Mouse (Mus musculus) G1E (cell line): ENCODE measurements around the gene Mtmr14. TPM values are rescaled to one million over a fixed set of nuclear protein-coding genes. Genes with fewer than 3 reads are reported as not detected.

Source experiments
- ATAC-seq: 2 replicates; pipeline ENCODE4 v1.8.0; 2016; ENCODE audit warnings: mild to moderate bottlenecking; ENCODE audit not compliant: insufficient number of reproducible peaks, poor library complexity, low FRiP score, severe bottlenecking; ENCODE audit errors: extremely low read depth
- DNase-seq: peaks from one replicate; pipeline ENCODE4 v3.0.0; 2012; ENCODE audit warnings: low spot score
- H3K27me3 ChIP-seq: 2 replicates; pipeline ENCODE4 v1.6.1; 2012; ENCODE audit warnings: mild to moderate bottlenecking, low read length, inconsistent platforms; ENCODE audit not compliant: insufficient read depth
- H3K36me3 ChIP-seq: replicated peaks from 2 replicates; pipeline ENCODE3; 2012; ENCODE audit warnings: mild to moderate bottlenecking, inconsistent platforms
- H3K4me1 ChIP-seq: 2 replicates; pipeline ENCODE4 v1.6.1; 2012; ENCODE audit warnings: low read depth, low read length, inconsistent platforms, mixed read lengths; ENCODE audit not compliant: insufficient read depth
- H3K4me3 ChIP-seq: 2 replicates; pipeline ENCODE4 v1.5.1; 2012; ENCODE audit warnings: low read depth, mild to moderate bottlenecking, inconsistent platforms, low read length, moderate library complexity, mixed read lengths
- H3K9me3 ChIP-seq: replicated peaks from 2 replicates; pipeline ENCODE4 v1.6.1; 2012; ENCODE audit warnings: inconsistent platforms
- CTCF ChIP-seq: IDR thresholded peaks from 2 replicates; pipeline ENCODE4 v1.5.1; 2012; ENCODE audit warnings: low read depth, low read length, inconsistent platforms, mixed read lengths
- GATA1 ChIP-seq: IDR thresholded peaks from 2 replicates; pipeline ENCODE4 v1.6.1; 2012; ENCODE audit warnings: borderline replicate concordance, low read length, inconsistent platforms, mixed read lengths
- GATA2 ChIP-seq: IDR thresholded peaks from 2 replicates; pipeline ENCODE4 v1.6.1; 2012; ENCODE audit warnings: low read depth, low read length, inconsistent platforms, borderline replicate concordance
- POLR2AphosphoS5 ChIP-seq: IDR thresholded peaks from 2 replicates; pipeline ENCODE4 v1.6.1; 2012; ENCODE audit warnings: low read depth, low read length, inconsistent platforms; ENCODE audit not compliant: insufficient replicate concordance
- TAL1 ChIP-seq: conservative IDR thresholded peaks from 2 replicates; pipeline ENCODE4 v1.6.1; 2012; ENCODE audit warnings: low read depth, low read length, inconsistent platforms, mixed read lengths
- polyA plus RNA-seq: library from polyadenylated mRNA; stranded (reverse); fragments of >175 nt; gene quantifications from 2 replicates; pipeline ENCODE4 v1.2.3, GENCODE M21; 2012
- total RNA-seq, 2 experiments: library from RNA; stranded (forward) in 1 of 2; stranded (reverse) in 1 of 2; fragments of 200-1000 nt in 1 of 2; fragments of >200 nt in 1 of 2; fragmentation: Nextera tagmentation in 1 of 2; gene quantifications; 2 replicates each; pipeline ENCODE4 v1.2.3; 2014 to 2017

Gene Mtmr14
- total and polyA plus RNA-seq, 3 experiments, result 21.1 to 43.2 (median 30.6) TPM

DNA sequence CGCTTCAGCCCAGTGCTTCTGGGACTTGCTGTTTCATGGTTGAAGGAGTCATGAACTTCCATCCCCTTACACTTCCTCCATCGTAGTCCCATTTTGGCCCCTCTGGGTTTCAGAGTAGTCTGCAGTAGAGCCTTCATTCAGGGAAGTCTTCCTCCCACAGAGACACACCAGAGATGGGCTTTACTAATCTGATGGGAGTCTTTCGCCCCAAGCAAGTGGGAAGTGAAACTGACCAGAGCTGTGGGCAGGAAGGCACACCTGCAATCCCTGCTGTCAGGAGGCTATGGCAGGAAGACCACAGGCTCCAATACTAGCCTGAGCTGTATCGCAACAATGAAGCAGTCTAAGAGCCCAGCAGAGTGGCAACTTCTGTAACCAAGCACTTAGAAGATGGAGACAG, 11.8 kb upstream of the Mtmr14 start:
- TF ChIP-seq GATA1 (no peak), TAL1 (no peak)
- no peak for ATAC-seq

DNA sequence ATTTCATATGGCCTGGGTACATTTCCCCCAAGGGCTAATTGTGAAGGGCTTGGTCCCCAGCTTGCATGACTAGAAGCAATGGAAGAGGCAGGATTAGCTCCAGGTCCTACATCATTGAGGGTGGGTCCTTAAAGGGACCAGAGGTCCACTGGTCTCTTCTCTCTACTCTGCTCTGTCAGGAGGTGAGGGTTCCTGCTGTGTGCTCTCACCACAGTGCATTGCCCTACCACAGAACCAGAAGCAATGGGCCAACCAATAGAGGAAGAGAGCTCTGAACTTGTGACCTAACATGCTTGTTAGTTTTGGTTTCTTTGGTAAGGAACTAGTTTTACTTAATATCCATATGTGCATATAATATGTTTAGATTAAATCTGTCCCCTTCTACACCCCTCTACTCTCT, 10.9 kb upstream of the Mtmr14 start:
- Histone ChIP-seq H3K4me3 (no peak overlapping the region), H3K27me3 (peaks cover 5% of the 10 kb centered on the region; the same call in 1 of the 2 replicates), H3K36me3 (no peaks in the 10 kb centered on the region), H3K9me3 (no peaks in the 10 kb centered on the region; the same call in 1 of the 2 replicates), H3K4me1 (no peaks in the 10 kb centered on the region)
- ATAC-seq (no peak), DNase-seq (no peak)
- TF ChIP-seq CTCF (no peak), GATA1 (no peak), POLR2AphosphoS5 (no peak), GATA2 (no peak), TAL1 (no peak)

More for the DNA sequence above, 11.8 kb upstream of the Mtmr14 start:
- Histone ChIP-seq H3K4me3 (no peak overlapping the region), H3K9me3 (no peaks in the 10 kb centered on the region), H3K36me3 (no peaks in the 10 kb centered on the region), H3K27me3 (peaks cover 2% of the 10 kb centered on the region; the same call in 1 of the 2 replicates), H3K4me1 (no peaks in the 10 kb centered on the region)
- DNase-seq, result no peak

DNA sequence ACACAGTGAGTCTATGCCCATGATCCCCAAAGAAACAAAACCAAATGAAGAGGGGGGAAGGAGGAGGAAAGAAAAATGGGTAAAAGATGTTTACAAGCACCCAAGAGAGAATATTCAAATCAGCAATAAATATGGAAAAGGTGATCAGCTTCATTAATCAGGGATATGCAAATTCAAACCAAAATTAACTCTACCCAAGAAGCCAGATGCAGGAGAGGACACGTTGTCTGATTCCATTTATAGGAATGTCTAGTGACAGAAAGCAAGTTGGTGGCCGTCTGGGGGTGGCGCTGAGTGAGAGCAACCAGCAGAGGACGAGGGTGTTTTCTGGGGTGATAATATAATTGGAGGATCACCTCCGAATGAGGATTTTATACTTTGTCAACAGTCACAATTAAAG, 2.5 kb upstream of the Mtmr14 start:
- no peak for TF ChIP-seq CTCF
- TF ChIP-seq TAL1, result no peak
- no peak for TF ChIP-seq GATA1
- Histone ChIP-seq H3K4me3 (no peak overlapping the region), H3K27me3 (peaks cover 13% of the 10 kb centered on the region), H3K36me3 (peaks cover 9% of the 10 kb centered on the region), H3K4me1 (peaks cover 18% of the 10 kb centered on the region), H3K9me3 (no peaks in the 10 kb centered on the region; the same call in 1 of the 2 replicates)
- ATAC-seq, result no peak
- DNase-seq, result no peak

DNA sequence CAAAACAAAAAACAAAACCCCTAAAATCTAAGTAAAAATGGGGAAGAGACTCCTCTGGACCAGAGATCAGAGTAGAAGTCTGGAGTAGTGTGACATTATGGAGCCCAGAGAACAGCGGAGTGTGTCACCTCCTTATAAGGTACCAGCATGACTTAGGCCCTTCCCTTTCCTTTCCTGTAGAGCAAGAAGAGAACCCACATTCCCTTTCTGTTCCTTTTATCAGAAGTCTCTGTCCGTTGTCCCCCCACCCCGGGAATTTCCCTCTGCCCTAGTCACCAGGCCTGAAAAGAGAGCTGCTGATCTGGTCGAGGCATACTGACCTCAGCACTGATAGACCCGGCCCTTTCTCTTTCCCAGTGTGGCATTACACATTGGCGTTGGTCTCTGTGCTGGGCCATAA, 799 bp downstream of the Mtmr14 start:
- no peak for ATAC-seq
- TF ChIP-seq GATA2 (no peak), GATA1 (no peak), CTCF (no peak), POLR2AphosphoS5 (no peak), TAL1 (no peak)
- Histone ChIP-seq H3K4me1 (peaks cover 25% of the 10 kb centered on the region), H3K4me3 (peak overlapping the region; percentile 83), H3K27me3 (peaks cover 4% of the 10 kb centered on the region), H3K9me3 (no peaks in the 10 kb centered on the region), H3K36me3 (peaks cover 34% of the 10 kb centered on the region)
- DNase-seq, result no peak

DNA sequence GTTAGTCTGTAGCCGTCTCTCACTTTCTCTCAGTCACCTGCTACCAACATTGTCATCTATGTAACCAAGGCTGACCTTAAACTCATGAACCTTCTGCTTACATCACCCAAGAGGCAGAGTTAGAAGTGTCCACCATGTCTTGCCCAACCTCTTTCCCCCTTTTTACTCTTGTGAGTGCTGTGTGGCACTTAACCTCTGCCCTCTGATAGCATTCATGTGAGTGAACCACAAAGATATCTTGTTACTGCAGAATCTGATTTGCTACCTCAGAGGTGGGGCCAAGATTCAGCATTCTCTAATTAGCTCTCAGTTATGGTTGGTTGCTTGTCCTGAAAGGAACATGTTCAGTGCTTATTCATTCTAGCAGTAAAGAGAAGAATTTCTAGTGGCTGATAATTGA, 5.1 kb downstream of the Mtmr14 start:
- Histone ChIP-seq H3K4me3 (no peak overlapping the region), H3K36me3 (peaks cover 64% of the 10 kb centered on the region), H3K4me1 (peaks cover 29% of the 10 kb centered on the region), H3K27me3 (no peaks in the 10 kb centered on the region), H3K9me3 (no peaks in the 10 kb centered on the region)
- DNase-seq (no peak), ATAC-seq (peak; percentile 37)
- no peak for TF ChIP-seq GATA2
- TF ChIP-seq GATA1, result no peak
- TF ChIP-seq CTCF, result no peak
- no peak for TF ChIP-seq TAL1
- TF ChIP-seq POLR2AphosphoS5, result no peak

DNA sequence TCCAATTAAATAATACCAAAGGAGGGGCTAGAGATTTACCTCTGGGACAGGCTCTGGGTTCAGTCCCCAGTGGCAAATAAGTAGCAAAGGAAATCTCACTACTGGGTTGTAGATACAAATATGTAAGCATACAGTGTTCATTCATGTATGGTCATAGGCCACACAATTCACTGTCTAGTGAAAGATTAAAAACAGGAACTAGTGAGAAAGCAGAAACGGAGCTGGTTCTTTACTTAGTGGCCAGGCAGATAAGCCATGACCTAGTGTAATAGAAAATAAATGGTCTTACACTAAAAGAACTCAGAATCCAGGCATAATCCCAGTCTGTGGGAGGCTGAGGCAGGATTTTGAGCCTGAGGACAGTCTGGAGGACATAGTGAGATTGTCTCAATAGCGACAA, 7.9 kb downstream of the Mtmr14 start:
- Histone ChIP-seq H3K36me3 (peaks cover 76% of the 10 kb centered on the region), H3K9me3 (no peaks in the 10 kb centered on the region), H3K27me3 (no peaks in the 10 kb centered on the region), H3K4me1 (peaks cover 14% of the 10 kb centered on the region), H3K4me3 (no peak overlapping the region)
- DNase-seq (peak; percentile 13), ATAC-seq (peak; percentile 81)
- TF ChIP-seq CTCF, result no peak
- no peak for TF ChIP-seq POLR2AphosphoS5
- TF ChIP-seq GATA2, result no peak
- no peak for TF ChIP-seq TAL1
- TF ChIP-seq GATA1, result no peak

DNA sequence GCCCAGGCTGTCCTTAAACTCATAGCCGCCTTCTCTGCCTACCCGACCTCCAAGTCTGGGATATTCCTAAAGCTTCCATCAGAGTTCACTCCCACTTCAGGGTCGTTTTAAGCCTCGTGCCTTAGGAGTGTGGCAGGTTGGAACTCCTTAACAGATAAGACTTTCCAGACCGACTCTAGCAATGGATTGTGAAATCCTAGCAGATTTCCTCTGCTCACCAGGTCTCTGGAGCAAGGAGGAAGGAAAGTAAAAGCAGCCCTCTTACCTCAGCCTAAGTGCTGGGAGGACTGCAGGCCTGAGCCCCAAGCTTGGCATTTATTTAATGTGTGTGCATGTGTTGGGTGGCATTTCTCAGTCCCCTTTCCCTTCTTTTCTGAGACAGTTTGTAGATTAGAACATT, 13.1 kb downstream of the Mtmr14 start:
- Histone ChIP-seq H3K9me3 (no peaks in the 10 kb centered on the region), H3K4me3 (no peak overlapping the region), H3K4me1 (peaks cover 7% of the 10 kb centered on the region), H3K36me3 (peaks cover 85% of the 10 kb centered on the region), H3K27me3 (no peaks in the 10 kb centered on the region)
- no peak for ATAC-seq
- no peak for TF ChIP-seq GATA2
- no peak for TF ChIP-seq GATA1
- TF ChIP-seq POLR2AphosphoS5, result no peak
- no peak for TF ChIP-seq TAL1
- TF ChIP-seq CTCF, result no peak
- no peak for DNase-seq
